Mouse (Mus musculus) liver, postnatal 0 days (tissue): ENCODE measurements around the gene Grik4.

Experiments used
- CTCF ChIP-seq: sonication (generic); IDR thresholded peaks from 2 replicates; pipeline ENCODE4 v1.5.1; 2016; ENCODE audit warnings: antibody characterized with exemption, low read depth
- EP300 ChIP-seq: IDR thresholded peaks from 2 replicates; pipeline ENCODE4 v1.6.1; 2016; ENCODE audit warnings: antibody characterized with exemption, low read depth, mild to moderate bottlenecking

DNA sequence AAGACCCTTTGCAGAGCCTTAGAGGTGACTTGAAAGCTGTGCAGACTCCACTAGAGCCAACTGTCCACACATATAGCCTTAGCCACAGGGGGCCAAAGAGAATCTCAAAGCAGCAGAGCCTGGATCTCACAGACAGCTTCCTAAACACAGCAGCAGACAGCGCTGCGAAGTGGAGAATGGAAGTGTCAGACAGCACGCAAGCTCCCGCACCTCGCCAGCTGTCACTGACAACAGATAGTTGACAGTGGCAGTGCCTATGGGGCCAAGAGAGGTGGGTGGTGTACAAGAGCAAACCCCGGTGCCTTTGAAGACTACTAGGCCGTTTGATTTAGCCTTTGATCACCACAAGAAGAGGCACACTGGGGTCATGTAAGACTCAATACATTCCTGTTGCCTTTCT, 395.3 kb downstream of the Grik4 start:
- TF ChIP-seq EP300 = no peak
- TF ChIP-seq CTCF = no peak
